Mouse (Mus musculus): ENCODE data around the gene Vamp5.

The Vamp5 gene

DNA sequence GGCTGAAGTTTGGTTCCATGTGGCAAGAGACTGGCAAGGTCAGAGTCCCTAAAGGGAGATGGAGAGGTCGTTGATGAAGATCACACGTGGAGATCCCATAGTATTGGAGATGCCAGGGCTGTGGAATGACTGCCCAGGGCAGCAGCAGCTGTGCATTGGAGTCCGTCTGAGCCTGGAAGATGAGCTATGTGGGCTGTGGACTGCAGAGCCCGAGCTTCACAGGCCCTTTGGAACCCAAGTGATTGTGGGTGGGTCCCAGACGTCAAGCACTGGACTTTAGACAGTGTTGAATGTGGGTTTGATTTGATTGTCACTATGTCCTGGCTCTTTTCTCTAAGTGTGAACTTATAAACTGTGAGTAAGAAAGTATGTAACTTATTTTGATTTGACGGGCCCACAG lies 15.3 kb downstream of the Vamp5 start:
- DNase-seq (ENCODE audit: low read depth) = no peak

DNA sequence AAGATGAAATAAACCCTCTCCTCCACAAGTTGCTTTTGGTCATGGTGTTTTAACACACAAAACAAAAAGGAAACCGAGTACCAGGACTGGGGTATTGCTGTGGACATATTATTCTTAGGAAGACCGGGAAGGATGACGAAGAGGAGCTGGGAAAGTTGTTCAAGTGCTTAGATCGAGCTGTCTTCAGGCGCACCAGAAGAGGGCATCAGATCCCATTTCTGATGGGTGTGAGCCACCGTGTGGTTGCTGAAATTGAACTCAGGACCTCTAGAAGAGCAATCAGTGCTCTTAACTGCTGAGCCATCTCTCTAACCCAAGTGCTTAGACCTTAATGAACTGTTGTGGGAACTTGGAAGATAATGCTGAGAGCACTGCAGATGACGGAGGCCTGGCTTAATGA lies 16.3 kb downstream of the Vamp5 start:
- DNase-seq (ENCODE audit: low read depth) = no peak

DNA sequence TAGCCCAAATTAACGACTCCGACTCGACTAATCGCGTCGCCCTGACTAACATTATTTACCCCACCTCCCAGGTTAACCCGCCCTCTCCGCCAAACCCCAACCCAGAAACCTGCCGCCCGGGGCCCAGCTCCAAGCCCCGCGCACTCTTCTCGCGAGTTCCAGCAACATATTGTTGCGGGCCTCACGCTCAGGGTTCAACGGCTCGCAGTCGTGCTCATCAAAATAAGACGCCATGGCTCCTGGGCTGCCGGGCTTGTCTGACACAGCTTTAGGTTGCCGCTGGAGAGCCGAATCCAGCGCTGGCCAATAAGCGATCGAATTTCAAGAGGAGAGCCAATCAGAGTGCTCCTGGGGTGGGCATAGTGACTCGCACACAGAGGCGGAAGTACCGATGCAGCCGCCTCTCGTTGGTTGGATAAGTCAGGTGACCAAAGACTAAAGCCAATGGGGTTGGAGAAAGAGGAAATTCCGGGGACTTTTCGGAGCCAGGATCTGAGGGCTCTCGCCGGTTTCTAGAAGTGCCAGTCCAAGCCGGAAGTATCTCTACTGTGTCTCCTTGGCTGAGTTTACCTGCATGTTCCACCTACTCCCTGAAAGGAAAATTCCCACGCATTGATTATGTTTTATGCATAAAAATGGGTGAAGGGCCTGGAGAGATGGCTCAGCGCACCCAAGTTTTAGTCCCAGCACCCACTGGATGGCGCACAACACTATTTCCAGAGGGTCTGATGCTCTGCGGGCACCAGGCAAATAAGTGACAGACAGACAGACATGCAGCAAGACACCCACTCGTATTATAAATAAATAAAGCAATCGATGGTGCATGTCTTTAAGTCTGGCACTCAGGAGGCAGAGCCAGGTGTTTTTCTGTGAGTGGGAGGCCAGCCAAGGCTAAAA lies 17.9 kb downstream of the Vamp5 start:
- DNase-seq (ENCODE audit: low read depth) = peak; percentile 98

DNA sequence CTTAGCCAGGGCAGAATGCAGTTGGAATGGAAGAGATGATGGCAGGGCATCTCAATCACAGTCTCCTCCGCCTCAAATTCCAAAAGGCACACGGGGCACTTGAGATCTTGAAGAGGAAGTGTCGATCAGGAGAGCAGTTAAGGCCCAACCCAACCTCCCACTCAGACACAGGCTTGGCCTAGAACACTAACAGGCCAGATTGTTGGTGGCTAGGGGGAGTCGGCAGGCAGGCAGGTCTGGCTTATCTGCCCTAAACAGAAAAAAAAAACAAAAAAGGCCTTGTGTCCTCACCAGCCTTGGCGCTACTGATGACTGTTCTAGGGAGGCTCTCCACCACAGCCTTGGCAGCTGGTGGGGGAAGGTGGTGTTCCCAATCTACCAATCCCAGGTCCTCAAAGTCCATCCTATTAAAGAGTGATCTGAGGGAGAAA lies 19.1 kb downstream of the Vamp5 start:
- DNase-seq (ENCODE audit: low read depth) = no peak

DNA sequence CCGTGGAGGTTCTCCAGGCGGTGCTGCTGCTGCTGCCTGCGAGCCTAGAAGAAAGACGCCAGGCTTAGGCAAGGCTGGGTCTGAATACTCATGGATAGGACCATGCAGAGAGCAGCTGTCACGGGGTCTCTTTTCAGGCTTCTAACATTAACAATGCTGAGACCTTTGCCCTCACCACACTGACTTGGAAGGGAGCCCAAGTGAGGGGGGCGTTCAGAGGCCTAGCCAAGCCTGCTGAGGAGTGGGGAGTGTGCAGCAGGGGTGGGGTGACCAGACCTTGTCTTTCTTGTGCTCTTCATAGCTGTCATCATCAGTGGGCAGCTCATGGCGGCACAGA lies 19.7 kb downstream of the Vamp5 start:
- no peak for DNase-seq (ENCODE audit: low read depth)

DNA sequence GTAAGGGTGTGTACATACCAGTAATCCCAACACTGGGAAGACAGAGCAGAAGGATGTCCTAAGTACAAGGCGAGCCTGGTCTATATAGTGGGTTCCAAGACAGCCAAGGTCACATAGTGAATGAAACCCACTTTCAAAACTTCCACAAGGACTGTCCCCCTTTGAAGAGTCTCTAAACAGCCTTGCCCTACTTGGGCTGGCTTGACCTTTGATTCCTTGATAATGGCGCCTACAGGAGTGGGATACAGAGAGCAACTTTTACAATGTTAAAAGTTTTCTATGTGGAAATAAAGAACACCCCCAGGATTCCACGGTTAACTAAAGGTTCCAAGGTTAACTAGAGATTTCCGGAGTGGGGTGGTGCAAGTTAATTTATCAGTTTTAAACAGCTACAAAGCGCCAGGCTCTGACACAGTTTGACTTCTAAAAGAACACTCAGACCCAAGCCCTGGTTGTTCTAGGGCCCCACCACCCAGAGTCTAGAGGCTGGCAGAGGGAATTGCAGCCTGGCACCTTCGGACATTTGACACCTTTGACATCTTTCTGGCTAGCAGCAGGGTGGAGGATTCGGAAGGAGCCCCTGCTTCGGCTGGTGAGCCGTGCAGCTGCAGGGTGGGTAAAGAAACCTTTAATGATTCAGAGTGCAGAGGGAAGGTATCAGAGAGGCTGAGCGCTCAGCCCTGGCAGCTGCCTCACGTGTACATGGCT lies 20.2 kb downstream of the Vamp5 start:
- no peak for DNase-seq (ENCODE audit: low read depth)

DNA sequence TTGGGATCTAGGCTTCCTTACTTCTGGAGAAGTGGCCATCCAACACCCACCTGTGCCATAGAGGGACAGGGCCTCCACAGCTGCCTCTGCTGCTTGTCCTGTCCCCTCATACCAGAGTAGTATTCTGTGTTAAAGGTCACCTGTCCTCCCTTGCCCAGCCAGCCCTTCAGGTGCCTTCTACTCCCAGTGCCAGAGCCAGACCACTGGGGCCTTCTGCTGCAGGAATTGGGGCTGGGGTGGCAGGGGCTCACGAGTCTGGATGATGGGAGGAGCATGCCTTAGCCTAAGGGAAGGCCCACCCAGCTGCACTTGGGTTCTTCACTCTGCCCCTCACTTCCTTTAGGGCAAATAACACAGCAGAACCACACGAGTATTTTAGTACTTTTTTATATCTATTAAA lies 20.9 kb downstream of the Vamp5 start:
- no peak for DNase-seq (ENCODE audit: low read depth)

DNA sequence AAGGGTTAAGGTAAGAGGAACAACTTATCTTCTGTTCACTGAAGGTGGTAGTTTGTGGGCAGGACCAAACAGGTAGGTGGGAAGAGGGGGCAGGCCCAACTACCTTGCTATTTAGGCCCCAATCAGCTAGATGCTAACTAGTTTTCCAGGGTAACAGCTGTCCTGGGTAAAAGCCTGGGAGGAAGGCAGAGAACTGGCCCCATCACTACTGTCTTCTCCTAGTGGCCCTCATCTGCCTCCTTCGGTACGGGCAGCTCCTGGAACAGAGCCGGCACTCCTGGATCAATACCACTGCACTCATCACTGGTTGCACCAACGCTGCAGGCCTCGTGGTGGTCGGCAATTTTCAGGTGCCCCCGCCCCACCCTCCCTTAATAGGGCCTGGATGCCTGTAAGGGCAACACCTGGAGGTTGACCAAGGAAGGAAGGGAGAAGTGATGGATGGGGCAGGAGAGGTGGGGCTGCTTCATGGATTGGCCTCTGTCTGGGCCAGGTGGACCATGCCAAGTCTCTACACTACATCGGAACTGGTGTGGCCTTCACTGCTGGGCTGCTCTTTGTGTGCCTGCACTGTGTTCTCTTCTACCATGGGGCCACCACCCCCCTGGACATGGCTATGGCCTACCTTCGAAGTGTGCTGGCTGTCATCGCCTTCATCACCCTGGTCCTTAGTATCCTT lies 22.0 kb downstream of the Vamp5 start:
- no peak for DNase-seq (ENCODE audit: low read depth)

DNA sequence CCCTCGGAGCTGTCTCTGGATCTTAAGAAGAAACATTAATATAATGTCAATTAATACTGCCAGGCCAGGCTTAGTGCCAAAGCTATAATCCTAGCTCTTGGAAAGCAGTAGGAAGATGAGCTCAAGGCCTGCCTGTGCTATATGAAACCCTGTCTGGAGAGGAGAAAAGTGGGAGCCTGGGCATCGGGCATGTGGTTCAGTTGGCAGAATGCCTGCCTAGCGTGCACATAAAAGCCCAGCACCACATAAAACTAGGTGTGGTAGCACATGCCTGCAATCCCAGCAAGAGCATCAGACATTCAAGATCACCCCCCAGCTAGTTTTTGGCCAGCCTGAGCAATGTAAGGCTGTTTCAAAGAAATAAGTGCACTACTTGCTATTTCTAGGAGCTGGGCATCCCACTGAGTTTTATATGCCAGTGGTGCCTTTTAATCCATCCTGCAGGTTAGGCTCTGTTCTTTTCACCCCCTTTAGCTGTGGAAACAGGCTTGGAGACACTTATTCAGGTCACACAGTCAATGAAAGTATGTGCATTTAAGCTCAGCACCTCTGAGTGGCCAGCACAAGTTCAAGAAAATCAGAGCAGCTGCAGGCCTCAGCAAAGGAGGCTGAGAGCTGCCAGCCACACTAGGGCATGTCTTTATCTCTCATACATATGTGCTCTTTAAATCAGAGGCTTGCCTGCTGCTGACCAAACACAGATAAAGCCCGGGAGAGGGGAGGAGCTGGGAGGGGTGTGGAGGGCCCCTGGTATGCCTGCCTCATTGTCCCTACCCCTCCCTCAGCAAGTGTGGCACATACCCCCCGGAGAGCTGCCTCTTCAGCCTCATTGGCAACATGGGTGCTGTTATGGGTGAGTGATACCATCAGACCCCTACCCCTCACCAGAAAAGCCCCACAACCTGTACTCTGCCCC lies 22.8 kb downstream of the Vamp5 start:
- no peak for DNase-seq (ENCODE audit: low read depth)

DNA sequence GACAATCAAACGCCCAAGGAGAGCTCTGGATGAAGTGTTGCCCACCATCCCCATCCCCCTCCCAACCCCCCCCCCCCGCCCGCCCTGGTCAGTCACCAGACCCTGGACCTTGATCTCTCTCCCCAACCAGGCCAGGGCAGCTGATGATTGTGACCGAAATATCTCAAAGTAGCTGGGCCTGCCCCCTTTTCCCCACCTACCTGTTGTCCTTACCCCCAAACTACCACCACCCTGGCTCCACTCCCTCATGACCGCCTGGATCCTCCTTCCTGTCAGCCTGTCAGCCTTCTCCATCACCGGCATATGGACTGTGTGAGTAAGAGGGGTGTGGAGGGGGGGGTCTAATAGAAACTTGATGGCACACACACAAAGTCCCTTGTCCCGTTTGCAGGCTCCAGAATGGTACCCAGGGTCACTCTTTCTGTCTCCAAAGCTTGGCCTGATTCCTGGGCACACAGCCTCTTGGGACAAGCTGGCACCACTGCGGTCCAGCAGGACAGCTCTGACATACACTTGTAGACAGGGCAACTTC lies 24.2 kb downstream of the Vamp5 start:
- no peak for DNase-seq (ENCODE audit: low read depth)

DNA sequence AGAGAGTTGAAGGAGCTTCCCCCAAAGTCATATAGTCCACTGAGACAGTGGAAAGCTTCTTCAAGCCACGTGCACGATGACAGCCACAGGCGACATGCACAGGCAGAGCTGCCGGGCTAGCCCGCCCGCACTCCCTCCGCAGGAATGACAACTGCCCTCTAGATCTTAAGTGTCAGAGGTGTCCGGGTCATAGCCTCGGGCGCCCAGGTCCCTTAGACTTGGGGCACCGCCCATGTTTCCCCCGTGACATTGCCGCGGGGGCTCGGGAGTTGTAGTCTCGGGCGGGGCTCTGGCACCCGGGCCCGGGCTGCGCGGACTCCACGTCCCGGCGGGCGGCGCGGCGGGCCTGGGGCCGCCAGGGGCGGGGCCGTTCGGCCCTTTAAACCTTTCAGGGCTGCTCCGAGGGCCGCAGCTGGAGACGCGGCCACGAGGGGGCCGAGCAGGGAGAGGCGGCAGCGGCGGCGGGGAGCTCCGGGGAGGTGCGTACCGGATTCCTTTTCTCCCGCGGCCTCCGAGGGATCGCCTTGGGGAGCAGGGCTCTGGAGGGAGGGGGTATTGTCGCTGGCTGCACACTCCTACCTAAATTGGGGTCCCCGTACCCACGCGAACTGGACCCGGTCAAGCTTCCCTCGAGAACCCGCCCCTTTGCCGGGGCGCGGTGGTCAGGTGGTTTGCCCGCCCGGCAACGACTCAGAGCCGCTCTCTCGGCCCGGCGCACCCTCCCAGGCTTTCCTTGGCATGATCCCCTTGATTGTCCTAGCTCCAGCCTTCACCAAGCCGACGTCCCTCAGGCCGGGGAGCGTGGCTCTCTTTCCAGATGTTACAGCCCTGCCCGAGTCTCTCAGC lies 25.0 kb downstream of the Vamp5 start, which contains the start of gene Tmem150a:
Tmem150a (plus strand) TSS at position 382 of the 846 bp plus-strand sequence.
- DNase-seq (ENCODE audit: low read depth) = no peak

DNA sequence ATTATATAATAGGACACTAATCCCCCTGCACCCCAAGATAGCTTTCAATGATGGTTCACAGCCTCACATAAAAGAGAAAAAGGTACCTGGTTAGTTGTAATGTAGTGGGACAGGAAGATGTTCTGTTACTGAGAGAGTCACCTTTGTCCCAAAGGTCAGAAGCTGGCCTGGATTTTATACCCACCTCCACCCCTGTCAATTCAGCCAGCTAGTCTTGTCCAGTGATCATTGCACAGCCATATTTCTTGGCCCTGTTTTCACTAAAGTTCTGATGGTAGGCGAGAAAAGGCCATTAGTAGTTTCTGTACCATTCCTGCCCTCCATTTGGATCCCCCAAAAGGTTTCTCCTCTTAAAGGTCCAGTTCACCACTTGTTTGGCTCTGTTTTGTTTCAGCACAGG lies 26.2 kb downstream of the Vamp5 start:
- DNase-seq (ENCODE audit: low read depth) = no peak

DNA sequence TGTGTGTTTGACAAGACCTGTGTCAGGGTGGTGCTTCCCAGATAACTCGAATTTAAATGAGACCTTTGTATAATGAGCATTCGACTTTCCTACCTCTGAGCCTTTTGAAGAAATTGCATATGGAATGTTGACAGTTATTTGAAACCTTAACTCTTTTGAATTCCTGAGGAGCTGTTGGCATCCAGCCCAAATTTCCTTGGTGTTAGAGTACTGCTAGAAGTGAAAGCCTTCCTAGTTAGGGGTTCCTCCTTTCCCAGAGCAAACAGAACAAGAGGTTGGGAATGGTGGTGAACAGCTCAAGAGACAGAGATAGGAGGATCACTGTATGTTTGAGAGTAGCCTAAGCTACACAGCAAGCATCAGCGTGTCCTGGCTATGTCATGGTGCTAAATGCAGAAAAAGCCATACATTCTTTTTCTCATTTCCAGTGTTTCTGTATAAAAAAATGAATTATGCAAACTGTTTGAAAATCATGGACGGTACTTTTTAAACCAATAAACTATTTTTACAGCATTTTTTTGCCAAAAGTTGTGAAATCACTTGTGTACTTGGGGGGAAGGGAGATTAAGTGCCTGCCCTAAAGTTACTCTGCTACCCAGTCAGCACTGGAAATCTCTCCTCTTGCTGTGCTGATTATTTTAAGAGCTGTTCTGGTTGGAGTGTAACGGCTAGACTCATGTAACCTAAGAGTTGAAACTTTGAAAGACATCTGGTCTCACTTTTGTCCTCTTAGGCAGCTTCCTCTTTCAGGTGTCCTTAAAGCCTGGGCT lies 27.4 kb downstream of the Vamp5 start:
- DNase-seq (ENCODE audit: low read depth) = no peak

DNA sequence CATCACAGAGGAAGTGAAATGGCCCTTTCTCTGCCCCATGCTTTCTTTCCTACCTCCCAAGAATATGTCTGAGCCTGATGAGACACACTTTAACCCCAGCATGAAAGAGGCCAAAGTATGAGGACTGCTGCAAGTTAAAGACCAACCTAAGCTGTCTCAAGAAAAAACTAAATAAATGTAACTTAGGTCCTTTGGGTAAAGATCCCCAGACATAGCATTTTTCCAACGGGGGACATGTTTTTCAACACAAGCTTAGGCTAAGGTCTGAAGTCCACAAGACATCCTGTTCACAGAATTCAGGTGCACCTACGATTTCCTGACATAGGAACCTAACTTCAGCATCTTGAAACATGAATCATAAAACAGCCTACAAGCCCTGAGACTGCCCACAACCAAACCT lies 30.1 kb downstream of the Vamp5 start:
- no peak for DNase-seq (ENCODE audit: low read depth)

DNA sequence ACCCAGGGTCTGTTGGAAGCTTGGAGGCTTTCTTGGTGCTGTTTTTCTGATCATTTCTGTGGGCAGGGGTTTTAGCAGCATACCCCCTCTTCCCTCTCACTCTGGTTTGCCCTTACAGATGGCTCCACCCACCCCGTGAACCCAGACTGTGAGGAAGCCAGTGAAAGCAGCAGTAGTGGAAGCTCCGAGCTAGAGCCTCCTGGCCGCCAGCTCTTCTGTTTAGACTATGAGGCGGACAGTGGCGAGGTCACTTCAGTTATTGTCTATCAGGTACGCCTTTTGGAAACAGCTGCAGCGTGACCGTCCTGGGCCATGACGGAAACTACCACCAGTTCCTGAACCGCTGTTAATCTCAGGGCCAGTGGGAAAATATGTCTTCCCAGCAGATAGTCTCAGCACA lies 31.9 kb downstream of the Vamp5 start:
- DNase-seq (ENCODE audit: low read depth) = no peak

DNA sequence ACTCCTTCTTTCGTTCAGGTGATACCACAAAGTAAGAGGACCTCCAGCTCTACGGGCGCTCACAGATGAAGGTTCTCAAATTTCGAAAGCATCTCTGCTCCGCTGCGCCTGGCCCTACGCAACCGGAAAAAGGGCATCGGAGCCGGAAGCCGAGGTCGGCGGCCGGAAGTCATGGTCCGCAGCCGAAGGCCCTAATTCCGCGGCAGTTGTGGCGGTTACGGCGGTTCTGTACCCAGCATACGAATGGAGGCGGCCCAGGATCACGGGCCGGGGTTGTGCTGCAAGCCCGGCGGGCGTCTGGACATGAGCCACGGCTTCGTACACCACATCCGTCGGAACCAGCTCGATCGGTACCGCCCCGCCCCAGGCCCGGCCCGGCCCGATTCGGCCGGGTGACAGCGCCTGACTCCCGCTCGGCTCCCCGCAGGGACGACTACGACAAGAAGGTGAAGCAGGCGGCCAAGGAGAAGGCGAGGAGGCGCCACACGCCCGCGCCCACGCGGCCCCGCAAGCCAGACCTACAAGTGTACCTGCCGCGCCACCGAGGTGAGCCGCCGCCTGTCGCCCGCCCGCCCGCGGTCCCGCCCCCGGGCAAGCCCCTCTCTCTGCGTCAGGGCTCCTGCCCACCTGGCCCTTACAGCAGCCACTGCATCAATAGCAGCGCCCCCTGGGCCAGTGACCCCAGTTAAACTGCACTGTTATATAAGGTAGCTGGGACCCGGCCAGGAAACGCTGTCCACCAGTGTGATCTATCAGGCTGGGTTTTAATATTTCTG lies 32.9 kb downstream of the Vamp5 start, which contains the start of gene 0610030E20Rik:
0610030E20Rik (plus strand) TSS at position 152 of the 776 bp plus-strand sequence.
- no peak for DNase-seq (ENCODE audit: low read depth)

DNA sequence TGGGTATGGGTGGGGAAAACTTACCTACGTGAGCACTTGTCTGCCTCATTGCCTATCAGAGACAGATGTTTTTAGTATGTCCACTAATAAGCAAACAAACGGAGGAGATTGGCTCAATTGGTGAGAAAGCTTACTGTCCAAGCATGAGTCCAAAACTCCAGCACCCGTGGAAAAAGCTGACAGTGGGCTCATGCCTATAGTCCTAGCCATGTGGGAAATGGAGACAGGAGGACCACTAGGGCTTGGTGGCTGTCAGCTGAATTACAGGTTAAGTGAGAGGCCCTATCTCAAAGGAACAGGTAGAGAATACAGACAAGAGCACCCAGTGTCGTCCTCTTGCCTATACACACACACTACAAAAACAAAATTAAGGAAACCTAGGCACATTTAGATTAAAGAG lies 34.0 kb downstream of the Vamp5 start:
- DNase-seq (ENCODE audit: low read depth) = no peak

DNA sequence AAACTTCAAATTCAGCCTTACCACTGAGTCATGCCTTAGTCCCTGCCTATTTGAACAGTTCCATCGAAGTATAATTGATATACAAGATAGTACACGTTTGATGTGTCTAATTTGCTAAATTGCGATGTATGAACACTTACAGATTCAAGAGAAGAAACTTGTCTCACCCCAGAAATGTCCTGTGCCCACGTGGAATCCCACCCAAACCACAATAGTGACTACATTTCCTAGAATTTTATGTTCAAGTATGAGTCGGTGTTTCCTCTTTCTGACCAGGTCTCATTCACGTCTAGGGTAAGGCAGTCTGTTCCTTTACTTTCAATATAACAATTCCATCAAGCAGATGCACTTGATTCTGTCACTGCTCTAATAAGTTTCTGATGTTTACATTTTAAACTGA lies 34.6 kb downstream of the Vamp5 start:
- DNase-seq (ENCODE audit: low read depth) = no peak

DNA sequence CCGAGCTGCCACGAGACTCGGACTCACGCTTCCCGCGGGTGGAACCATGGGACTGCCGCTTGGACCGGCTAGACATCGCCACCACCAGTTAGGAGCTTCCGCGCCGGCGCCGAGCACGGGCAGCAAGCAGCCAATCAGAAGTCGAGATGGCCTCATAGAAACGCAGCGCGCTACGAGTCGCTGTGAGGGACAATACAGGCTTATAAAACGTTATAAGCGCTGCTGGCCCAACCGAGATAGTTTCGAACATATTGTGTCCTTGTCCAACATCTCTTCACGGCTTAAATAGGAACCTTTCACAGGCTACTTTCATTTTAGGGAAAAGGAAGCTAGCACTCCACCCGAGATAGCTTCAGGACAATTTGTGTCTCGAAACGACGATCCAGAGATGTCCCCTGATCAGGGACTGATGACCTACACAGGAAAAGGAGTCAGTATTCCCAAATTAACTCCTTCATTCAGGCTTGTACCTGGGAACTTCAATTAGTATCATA lies 35.1 kb downstream of the Vamp5 start, which contains the start of gene Usp39:
Usp39 (minus strand) TSS at position 111 of the 494 bp plus-strand sequence.
- DNase-seq (ENCODE audit: low read depth) = peak; percentile 90

All from fibroblast of lung, adult 2 months (primary cell).